9 mouse cellular contexts compared by ENCODE assay signal in genomic region chr15:102072963-102073558, GRCm38 (mm10). TPM values are rescaled to one million over a fixed set of nuclear protein-coding genes. Genes with fewer than 3 reads are reported as not detected.
A peak's percentile ranks its signal among the peaks of the same experiment; 100 is the strongest.
DNase-seq lines count a peak whose midpoint lies in the region; ATAC-seq and TF ChIP-seq lines count a peak whose summit lies in the region.
"Had no signal": no experiment of that assay in that cellular context is flagged by ENCODE, and none has a peak within 500 bp of the region (broad histone marks: within the 10 kb centered on the region; RNA-seq: fewer than 3 reads in every experiment).

No protein-coding gene starts in this region.

- no peaks in the 10 kb centered on the region for H3K36me3 ChIP-seq in embryonic facial prominence, embryonic 12.5 days
- H3K36me3 ChIP-seq in hindbrain, postnatal 0 days (ENCODE audit: insufficient read depth, low read length) = no peaks in the 10 kb centered on the region
- H3K36me3 ChIP-seq in midbrain, postnatal 0 days (ENCODE audit: insufficient read depth, low read length) = no peaks in the 10 kb centered on the region

- peak overlapping the region; percentile 46 for H3K4me2 ChIP-seq in embryonic facial prominence, embryonic 12.5 days (replicated peaks)
- H3K4me2 ChIP-seq in hindbrain, postnatal 0 days (ENCODE audit: low read depth, low read length) = peak overlapping the region; percentile 61
- H3K4me2 ChIP-seq in midbrain, postnatal 0 days (ENCODE audit: low read depth, low read length, poor library complexity, severe bottlenecking) = peak overlapping the region; percentile 46

- no peak overlapping the region for H3K9ac ChIP-seq in embryonic facial prominence, embryonic 12.5 days
- peak overlapping the region; percentile 46 for H3K9ac ChIP-seq in hindbrain, postnatal 0 days (replicated peaks; ENCODE audit: low read length)
- H3K9ac ChIP-seq in midbrain, postnatal 0 days (replicated peaks; ENCODE audit: low read length, poor library complexity, severe bottlenecking) = peak overlapping the region; percentile 39; the same call in 1 of the 2 replicates

- H3K27me3 ChIP-seq in embryonic facial prominence, embryonic 12.5 days = no peaks in the 10 kb centered on the region
- no peaks in the 10 kb centered on the region for H3K27me3 ChIP-seq in hindbrain, postnatal 0 days (ENCODE audit: insufficient read depth, low read length)
- no peaks in the 10 kb centered on the region for H3K27me3 ChIP-seq in midbrain, postnatal 0 days (ENCODE audit: insufficient read depth, low read length)

- 17% methylated on average over 6 of the region's 6 CpGs for WGBS in embryonic facial prominence, embryonic 12.5 days
- 15% methylated on average over 6 of the region's 6 CpGs for WGBS in hindbrain, postnatal 0 days
- WGBS in midbrain, postnatal 0 days = 14% methylated on average over 6 of the region's 6 CpGs

- no peak for DNase-seq in left cerebral cortex, adult 2 months (ENCODE audit: extremely low spot score in 1 of 2, low spot score in 2 of 2)
- no peak for DNase-seq in left cerebral cortex, postnatal 4 days
- DNase-seq in hindbrain, postnatal 0 days (ENCODE audit: low spot score) = no peak
- DNase-seq in midbrain, postnatal 0 days (ENCODE audit: low spot score) = no peak
- DNase-seq in gastrocnemius, postnatal 4 days (ENCODE audit: low spot score in 2 of 2) = no peak
- no peak for DNase-seq in right cerebral cortex, adult 18-20 months

- no peaks in the 10 kb centered on the region for H3K9me3 ChIP-seq in embryonic facial prominence, embryonic 12.5 days
- H3K9me3 ChIP-seq in hindbrain, postnatal 0 days (ENCODE audit: low read length) = no peaks in the 10 kb centered on the region
- H3K9me3 ChIP-seq in midbrain, postnatal 0 days (ENCODE audit: low read length) = no peaks in the 10 kb centered on the region

- ATAC-seq in embryonic facial prominence, embryonic 12.5 days (ENCODE audit: insufficient number of reproducible peaks, insufficient read depth, low FRiP score, low TSS enrichment) = 0 out of 2 replicates have a peak, but pooled peaks have one; percentile 6
- ATAC-seq in hindbrain, postnatal 0 days = peak; percentile 30; the same call in 1 of the 2 replicates
- peak; percentile 11; the same call in 1 of the 2 replicates for ATAC-seq in midbrain, postnatal 0 days (ENCODE audit: low FRiP score)
- ATAC-seq in megakaryocyte progenitor cell, adult 5-6 weeks (replicated peaks; ENCODE audit: poor library complexity) = no peak

- no peak for TF ChIP-seq CTCF in left cerebral cortex, adult 2 months (IDR thresholded peaks at IDR 0.05)
- TF ChIP-seq CTCF in hindbrain, postnatal 0 days (IDR thresholded peaks at IDR 0.05; ENCODE audit: low read depth) = no peak
- TF ChIP-seq CTCF in midbrain, postnatal 0 days (IDR thresholded peaks at IDR 0.05) = no peak

- H3K4me3 ChIP-seq in left cerebral cortex, adult 2 months = peak overlapping the region; percentile 72
- H3K4me3 ChIP-seq in embryonic facial prominence, embryonic 12.5 days = peak overlapping the region; percentile 78
- H3K4me3 ChIP-seq in hindbrain, postnatal 0 days (ENCODE audit: low read length) = peak overlapping the region; percentile 96
- peak overlapping the region; percentile 91 for H3K4me3 ChIP-seq in midbrain, postnatal 0 days (ENCODE audit: low read depth, low read length)

- peaks cover 17% of the 10 kb centered on the region for H3K4me1 ChIP-seq in embryonic facial prominence, embryonic 12.5 days
- H3K4me1 ChIP-seq in hindbrain, postnatal 0 days (ENCODE audit: insufficient read depth, low read length) = peaks cover 8% of the 10 kb centered on the region; the same call in 1 of the 2 replicates
- H3K4me1 ChIP-seq in midbrain, postnatal 0 days (ENCODE audit: insufficient read depth, low read length) = peaks cover 5% of the 10 kb centered on the region; the same call in 1 of the 2 replicates

- intact Hi-C loops in left cerebral cortex, adult 2 months (cut with DNase I) = loop anchor here (10.0 kb wide), 2 partner anchors 602 to 848 kb away; partner anchors contain the start of genes Atp5g2 and Grasp
- intact Hi-C loops in left cerebral cortex, postnatal 4 days (cut with DNase I) = no loop called here

- peak overlapping the region; percentile 94; the same call in 1 of the 2 replicates for H3K27ac ChIP-seq in left cerebral cortex, adult 2 months
- H3K27ac ChIP-seq in embryonic facial prominence, embryonic 12.5 days = no peak overlapping the region
- H3K27ac ChIP-seq in hindbrain, postnatal 0 days = peak overlapping the region; percentile 58; the same call in 1 of the 2 replicates
- no peak overlapping the region for H3K27ac ChIP-seq in midbrain, postnatal 0 days (ENCODE audit: low read depth, low read length)

RNA-seq across cellular contexts. Expression of gene Eif4b, which starts 0.5 kb away (rescaled TPM):
- 100 to 1,000 TPM; 163 to 167 TPM for total RNA-seq in left cerebral cortex, adult 2 months (2021)
- 100 to 1,000 TPM; 206 to 211 TPM for total RNA-seq in left cerebral cortex, postnatal 4 days (2021)
- 113 and 120 TPM in 2 replicates for polyA plus RNA-seq in embryonic facial prominence, embryonic 12.5 days (2016; fragmentation: Nextera tagmentation; extraction: Ambion mirVana)
- total RNA-seq in hindbrain, postnatal 0 days (2014; rRNA removed) = 114 and 121 TPM in 2 replicates
- polyA plus RNA-seq in hindbrain, postnatal 0 days (2015; fragmentation: Nextera tagmentation; extraction: Ambion mirVana) = 63.4 and 65.1 TPM in 2 replicates
- total RNA-seq in midbrain, postnatal 0 days (2014; rRNA removed) = 161 and 169 TPM in 2 replicates
- 65.8 and 68.2 TPM in 2 replicates for polyA plus RNA-seq in midbrain, postnatal 0 days (2015; fragmentation: Nextera tagmentation; extraction: Ambion mirVana)
- total RNA-seq in megakaryocyte progenitor cell, adult 5-6 weeks (2015) = 163 and 180 TPM in 2 replicates
- 394 and 459 TPM in 2 replicates for total RNA-seq in megakaryocyte progenitor cell, adult 5-6 weeks (2017)
- total RNA-seq in gastrocnemius, postnatal 4 days (2021) = 100 to 1,000 TPM; 182 to 199 TPM

RNA-seq across cellular contexts. Expression of gene Tns2, which starts 27.2 kb away (rescaled TPM):
- total RNA-seq in left cerebral cortex, adult 2 months (2021) = 10 to 100 TPM; 16.4 to 22.8 TPM
- total RNA-seq in left cerebral cortex, postnatal 4 days (2021) = 10 to 100 TPM in 1 of 2 experiments, 1 to 10 TPM in 1; 8.5 to 11.4 TPM
- polyA plus RNA-seq in embryonic facial prominence, embryonic 12.5 days (2016; fragmentation: Nextera tagmentation; extraction: Ambion mirVana) = 29.6 and 34.0 TPM in 2 replicates
- total RNA-seq in hindbrain, postnatal 0 days (2014; rRNA removed) = 9.2 TPM in 2 replicates
- 5.5 and 6.2 TPM in 2 replicates for polyA plus RNA-seq in hindbrain, postnatal 0 days (2015; fragmentation: Nextera tagmentation; extraction: Ambion mirVana)
- 18.1 and 20.4 TPM in 2 replicates for total RNA-seq in midbrain, postnatal 0 days (2014; rRNA removed)
- 5.1 and 6.3 TPM in 2 replicates for polyA plus RNA-seq in midbrain, postnatal 0 days (2015; fragmentation: Nextera tagmentation; extraction: Ambion mirVana)
- total RNA-seq in megakaryocyte progenitor cell, adult 5-6 weeks (2015) = not detected in 2 replicates
- not detected in 2 replicates for total RNA-seq in megakaryocyte progenitor cell, adult 5-6 weeks (2017)
- 10 to 100 TPM; 58.7 to 59.5 TPM for total RNA-seq in gastrocnemius, postnatal 4 days (2021)

RNA-seq across cellular contexts. Expression of gene Krt18, which starts 45.1 kb away (rescaled TPM):
- total RNA-seq in left cerebral cortex, adult 2 months (2021) = under 1 TPM; 0.33 to 0.38 TPM
- total RNA-seq in left cerebral cortex, postnatal 4 days (2021) = under 1 TPM; 0.26 to 0.64 TPM
- 47.5 and 50.6 TPM in 2 replicates for polyA plus RNA-seq in embryonic facial prominence, embryonic 12.5 days (2016; fragmentation: Nextera tagmentation; extraction: Ambion mirVana)
- 3.4 and 5.0 TPM in 2 replicates for total RNA-seq in hindbrain, postnatal 0 days (2014; rRNA removed)
- 12.6 and 13.6 TPM in 2 replicates for polyA plus RNA-seq in hindbrain, postnatal 0 days (2015; fragmentation: Nextera tagmentation; extraction: Ambion mirVana)
- total RNA-seq in midbrain, postnatal 0 days (2014; rRNA removed) = 0.99 and 1.7 TPM in 2 replicates
- 1.8 and 2.1 TPM in 2 replicates for polyA plus RNA-seq in midbrain, postnatal 0 days (2015; fragmentation: Nextera tagmentation; extraction: Ambion mirVana)
- 7.9 and 11.8 TPM in 2 replicates for total RNA-seq in megakaryocyte progenitor cell, adult 5-6 weeks (2015)
- 12.0 and 14.6 TPM in 2 replicates for total RNA-seq in megakaryocyte progenitor cell, adult 5-6 weeks (2017)
- 1 to 10 TPM; 2.3 to 5.8 TPM for total RNA-seq in gastrocnemius, postnatal 4 days (2021)
- polyA plus RNA-seq: activated CD4-positive, CD25-positive, alpha-beta regulatory T cell, adult 4 months had no signal

Comparison
In these comparisons a context has a peak if more than half of its experiments do, and no peak if none do; other contexts are left out.
1. H3K27ac ChIP-seq: peak in left cerebral cortex, adult 2 months (single experiment) and hindbrain, postnatal 0 days (single experiment); none in embryonic facial prominence, embryonic 12.5 days (single experiment) and midbrain, postnatal 0 days (single experiment).
2. Peak in every context shown above with its lines, with median percentiles within 50 percentile points of each other: H3K4me3 ChIP-seq and H3K4me2 ChIP-seq.